Comparison of ENCODE assay signal across 19 mouse cellular contexts in the genomic region with DNA sequence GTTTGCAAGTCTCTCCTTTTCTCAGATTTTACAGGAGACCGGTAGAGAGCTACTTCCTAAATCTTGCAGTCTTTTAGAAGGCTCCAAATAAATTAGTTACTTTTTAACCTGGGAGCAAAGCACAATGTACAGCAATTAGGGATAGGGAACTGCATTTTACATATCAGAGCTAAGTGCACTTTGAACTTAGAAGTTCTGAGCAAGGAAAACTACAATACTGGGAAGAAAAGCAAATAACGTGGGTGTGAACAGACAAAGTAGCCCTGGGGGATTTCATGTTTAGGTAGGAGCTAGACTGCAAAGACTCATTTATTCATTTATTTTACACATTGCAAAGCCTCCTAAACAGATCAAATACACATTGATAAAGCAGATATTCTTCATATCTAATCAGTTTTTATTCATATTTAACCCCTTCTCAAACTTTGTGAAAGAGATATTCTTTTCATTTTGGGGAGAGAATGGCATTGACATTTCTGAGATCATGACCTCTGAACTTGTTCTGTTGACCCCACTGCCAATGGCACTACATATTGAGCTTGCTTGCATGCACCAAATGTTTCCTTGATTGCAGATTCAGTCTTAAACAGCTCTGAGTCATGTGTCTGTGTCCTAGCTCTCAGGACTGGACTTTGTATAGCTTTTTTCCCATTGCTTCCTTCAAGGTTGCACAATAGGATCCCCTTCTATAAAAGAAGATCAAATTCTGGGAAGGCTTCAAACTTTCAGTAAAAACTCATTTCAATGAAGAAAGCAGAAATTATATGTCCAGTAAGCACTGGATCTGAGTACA.
DNase-seq lines count a peak whose midpoint lies in the region; ATAC-seq lines count a peak whose summit lies in the region.
"Had no signal": no experiment of that assay in that cellular context is flagged by ENCODE, and none has a peak within 500 bp of the region (broad histone marks: within the 10 kb centered on the region; RNA-seq: fewer than 3 reads in every experiment).

No protein-coding gene starts in this region.

- H3K27ac ChIP-seq in intestine, embryonic 15.5 days: no peak overlapping the region
- no peak overlapping the region for H3K27ac ChIP-seq in intestine, embryonic 16.5 days (ENCODE audit: low read length)
- H3K27ac ChIP-seq: embryonic facial prominence, embryonic 10.5 days; embryonic facial prominence, embryonic 12.5 days; forebrain, embryonic 13.5 days; forebrain, embryonic 15.5 days had no signal

- WGBS in intestine, embryonic 15.5 days: 62% methylated on average over 2 of the region's 2 CpGs
- WGBS in intestine, embryonic 16.5 days: 62% methylated on average over 2 of the region's 2 CpGs
- WGBS in large intestine, adult 2 months: 29% methylated on average over 2 of the region's 2 CpGs

- H3K4me3 ChIP-seq in intestine, embryonic 15.5 days (replicated peaks): no peak overlapping the region
- no peak overlapping the region for H3K4me3 ChIP-seq in intestine, embryonic 16.5 days (ENCODE audit: low read length)
- H3K4me3 ChIP-seq: embryonic facial prominence, embryonic 10.5 days; embryonic facial prominence, embryonic 12.5 days; forebrain, embryonic 13.5 days; forebrain, embryonic 15.5 days had no signal

- peak; percentile 96 for ATAC-seq in intestine, embryonic 15.5 days
- peak; percentile 97 for ATAC-seq in intestine, embryonic 16.5 days
- ATAC-seq: activated CD4-positive, CD25-positive, alpha-beta regulatory T cell, adult 4 months; forebrain, embryonic 13.5 days; forebrain, embryonic 15.5 days had no signal

- H3K9me3 ChIP-seq in intestine, embryonic 15.5 days: no peaks in the 10 kb centered on the region
- H3K9me3 ChIP-seq in intestine, embryonic 16.5 days (ENCODE audit: control insufficient read depth, low read length): no peaks in the 10 kb centered on the region
- H3K9me3 ChIP-seq: embryonic facial prominence, embryonic 10.5 days; embryonic facial prominence, embryonic 12.5 days; forebrain, embryonic 13.5 days; forebrain, embryonic 15.5 days had no signal

- H3K27me3 ChIP-seq in intestine, embryonic 15.5 days (replicated peaks): no peaks in the 10 kb centered on the region
- no peaks in the 10 kb centered on the region for H3K27me3 ChIP-seq in intestine, embryonic 16.5 days (replicated peaks; ENCODE audit: control insufficient read depth, insufficient read depth, low read length)
- H3K27me3 ChIP-seq: embryonic facial prominence, embryonic 12.5 days; forebrain, embryonic 13.5 days; forebrain, embryonic 15.5 days had no signal

- H3K9ac ChIP-seq in intestine, embryonic 15.5 days: no peak overlapping the region
- H3K9ac ChIP-seq in intestine, embryonic 16.5 days (ENCODE audit: low read depth, low read length): no peak overlapping the region
- H3K9ac ChIP-seq: embryonic facial prominence, embryonic 12.5 days; forebrain, embryonic 13.5 days; forebrain, embryonic 15.5 days had no signal

- DNase-seq in large intestine, adult 2 months (ENCODE audit: low read depth, low spot score): peak; percentile 22
- no peak for DNase-seq in lung, adult 18-20 months
- no peak for DNase-seq in T-cell, adult 2 months (ENCODE audit: low spot score)
- DNase-seq in liver: no peak
- DNase-seq: adrenal gland, adult 8-10 months; adrenal gland, postnatal 14 days; adrenal gland, postnatal 36 days; cerebellum, adult 11-12 months; cerebellum, adult 2 months; cerebellum, adult 9-10 months; cerebellum, postnatal 10 days; cerebellum, postnatal 25 days had no signal

- no peaks in the 10 kb centered on the region for H3K36me3 ChIP-seq in intestine, embryonic 15.5 days
- no peaks in the 10 kb centered on the region for H3K36me3 ChIP-seq in intestine, embryonic 16.5 days (ENCODE audit: control insufficient read depth, insufficient read depth, low read length)
- H3K36me3 ChIP-seq: embryonic facial prominence, embryonic 10.5 days; embryonic facial prominence, embryonic 12.5 days; forebrain, embryonic 15.5 days had no signal

- no peaks in the 10 kb centered on the region for H3K4me1 ChIP-seq in intestine, embryonic 15.5 days (replicated peaks)
- no peaks in the 10 kb centered on the region for H3K4me1 ChIP-seq in intestine, embryonic 16.5 days (ENCODE audit: control insufficient read depth, insufficient read depth, low read length)
- H3K4me1 ChIP-seq: embryonic facial prominence, embryonic 10.5 days; embryonic facial prominence, embryonic 12.5 days; forebrain, embryonic 13.5 days; forebrain, embryonic 15.5 days had no signal

- no peak overlapping the region for H3K4me2 ChIP-seq in intestine, embryonic 15.5 days (replicated peaks)
- no peak overlapping the region for H3K4me2 ChIP-seq in intestine, embryonic 16.5 days (ENCODE audit: low read depth, low read length)
- H3K4me2 ChIP-seq: embryonic facial prominence, embryonic 12.5 days; forebrain, embryonic 13.5 days; forebrain, embryonic 15.5 days had no signal
